Mouse (Mus musculus) CH12.LX (cell line): Measurements from ENCODE around the gene Msrb1. TPM values are rescaled to one million over a fixed set of nuclear protein-coding genes. Genes with fewer than 3 reads are reported as not detected.

Source experiments
- DNase-seq: peaks from one replicate; pipeline ENCODE4 v3.0.0-alpha.2; 2013; ENCODE audit errors: extremely low read depth
- H3K27ac ChIP-seq: 2 replicates; pipeline ENCODE4 v1.5.1; 2012; ENCODE audit warnings: low read depth, mild to moderate bottlenecking, control low read depth, moderate library complexity; ENCODE audit not compliant: insufficient read depth
- H3K27me3 ChIP-seq: replicated peaks from 2 replicates; pipeline ENCODE3; 2012; ENCODE audit warnings: inconsistent platforms
- H3K36me3 ChIP-seq, 2 experiments: replicated peaks in 1 of 2; 2 replicates each; pipeline versions ENCODE3 to v1.6.1; 2012; ENCODE audit warnings: inconsistent platforms in 1 of 2, low read length in 1 of 2, mild to moderate bottlenecking in 1 of 2, mixed read lengths in 1 of 2, moderate library complexity in 1 of 2; ENCODE audit not compliant: control insufficient read depth in 1 of 2, insufficient read depth in 1 of 2
- H3K4me1 ChIP-seq, 2 experiments: 2 replicates each; pipeline ENCODE4 v1.6.1; 2012; ENCODE audit warnings: inconsistent platforms in 1 of 2, moderate library complexity in 1 of 2; ENCODE audit not compliant: insufficient read depth in 2 of 2, control insufficient read depth in 1 of 2
- H3K4me2 ChIP-seq: 2 replicates; pipeline ENCODE4 v1.6.1; 2012; ENCODE audit warnings: low read depth, mild to moderate bottlenecking, control low read depth; ENCODE audit not compliant: poor library complexity, insufficient read depth, severe bottlenecking
- H3K4me3 ChIP-seq, 3 experiments: fragments of 150-350 bp in 1 of 3; sonication (generic) in 1 of 3; replicated peaks in 1 of 3; 2 replicates each; pipeline versions ENCODE3 to v1.5.1; 2011 to 2012; ENCODE audit warnings: low read depth in 2 of 3, low read length in 2 of 3, mild to moderate bottlenecking in 2 of 3, moderate library complexity in 2 of 3, control low read depth in 1 of 3, improper control_type of control experiment in 1 of 3, inconsistent platforms in 1 of 3, mixed read lengths in 1 of 3; ENCODE audit not compliant: poor library complexity in 1 of 3
- H3K79me2 ChIP-seq: replicated peaks from 2 replicates; pipeline ENCODE4 v1.6.1; 2012; ENCODE audit warnings: mild to moderate bottlenecking, moderate library complexity; ENCODE audit not compliant: control insufficient read depth, poor library complexity, insufficient read depth, severe bottlenecking; ENCODE audit errors: extremely low read depth
- H3K9ac ChIP-seq: 2 replicates; pipeline ENCODE4 v1.6.1; 2012; ENCODE audit warnings: low read depth, mild to moderate bottlenecking, control low read depth, moderate library complexity; ENCODE audit not compliant: insufficient read depth
- H3K9me3 ChIP-seq: replicated peaks from 2 replicates; pipeline ENCODE3; 2012; ENCODE audit warnings: low read length, inconsistent platforms, mixed read lengths
- BHLHE40 ChIP-seq: IDR thresholded peaks from 2 replicates; pipeline ENCODE4 v1.6.1; 2011; ENCODE audit warnings: mild to moderate bottlenecking, low read depth, low read length, improper control_type of control experiment
- CHD2 ChIP-seq: IDR thresholded peaks from 2 replicates; pipeline ENCODE4 v1.6.1; 2011; ENCODE audit warnings: low read length, improper control_type of control experiment
- CTCF ChIP-seq, 2 experiments: IDR thresholded peaks in 1 of 2; conservative IDR thresholded peaks in 1 of 2; 2 replicates each; pipeline ENCODE4 v1.5.1; 2011 to 2012; ENCODE audit warnings: low read depth in 2 of 2, low read length in 2 of 2, improper control_type of control experiment in 1 of 2, inconsistent platforms in 1 of 2, mild to moderate bottlenecking in 1 of 2, moderate library complexity in 1 of 2
- E2F4 ChIP-seq: IDR thresholded peaks from 2 replicates; pipeline ENCODE4 v1.6.1; 2011; ENCODE audit warnings: low read depth, low read length, improper control_type of control experiment; ENCODE audit not compliant: insufficient replicate concordance
- ELF1 ChIP-seq: IDR thresholded peaks from 2 replicates; pipeline ENCODE4 v1.6.1; 2014; ENCODE audit warnings: low read depth, mild to moderate bottlenecking, inconsistent platforms, low read length, improper control_type of control experiment
- EP300 ChIP-seq: IDR thresholded peaks from 2 replicates; pipeline ENCODE4 v1.6.1; 2011; ENCODE audit warnings: low read length, improper control_type of control experiment
- GABPA ChIP-seq: IDR thresholded peaks from 2 replicates; pipeline ENCODE4 v1.6.1; 2012; ENCODE audit warnings: low read depth, low read length, improper control_type of control experiment, inconsistent platforms; ENCODE audit not compliant: insufficient replicate concordance
- HCFC1 ChIP-seq: IDR thresholded peaks from 2 replicates; pipeline ENCODE4 v1.6.1; 2012; ENCODE audit warnings: low read depth, mild to moderate bottlenecking, inconsistent platforms, low read length, improper control_type of control experiment
- JUN ChIP-seq: IDR thresholded peaks from 2 replicates; pipeline ENCODE4 v1.6.1; 2011; ENCODE audit warnings: low read depth, mild to moderate bottlenecking, low read length, improper control_type of control experiment, moderate library complexity; ENCODE audit not compliant: insufficient read depth
- MAX ChIP-seq: IDR thresholded peaks from 2 replicates; pipeline ENCODE4 v1.6.1; 2011; ENCODE audit warnings: low read length, improper control_type of control experiment
- MAZ ChIP-seq: IDR thresholded peaks from 2 replicates; pipeline ENCODE4 v1.6.1; 2012; ENCODE audit warnings: low read depth, mild to moderate bottlenecking, inconsistent platforms, low read length, improper control_type of control experiment, moderate library complexity
- MXI1 ChIP-seq: IDR thresholded peaks from 2 replicates; pipeline ENCODE4 v1.6.1; 2011; ENCODE audit warnings: mild to moderate bottlenecking, low read depth, low read length, improper control_type of control experiment
- MYC ChIP-seq: IDR thresholded peaks from 2 replicates; pipeline ENCODE4 v1.6.1; 2011; ENCODE audit warnings: low read depth, mild to moderate bottlenecking, improper control_type of control experiment, low read length
- NRF1 ChIP-seq: IDR thresholded peaks from 2 replicates; pipeline ENCODE4 v1.6.1; 2014; ENCODE audit warnings: low read depth, mild to moderate bottlenecking, inconsistent platforms, low read length, improper control_type of control experiment, moderate library complexity
- PAX5 ChIP-seq: IDR thresholded peaks from 2 replicates; pipeline ENCODE4 v1.6.1; 2012; ENCODE audit warnings: low read length, inconsistent platforms, mixed read lengths
- POLR2A ChIP-seq: IDR thresholded peaks from 2 replicates; pipeline ENCODE4 v1.6.1; 2011; ENCODE audit warnings: low read depth, mild to moderate bottlenecking, improper control_type of control experiment, low read length
- RAD21 ChIP-seq: IDR thresholded peaks from 2 replicates; pipeline ENCODE4 v1.6.1; 2011; ENCODE audit warnings: low read depth, mild to moderate bottlenecking, low read length, improper control_type of control experiment, moderate library complexity
- TCF12 ChIP-seq: IDR thresholded peaks from 2 replicates; pipeline ENCODE4 v1.6.1; 2014; ENCODE audit warnings: low read depth, mild to moderate bottlenecking, inconsistent platforms, low read length, improper control_type of control experiment
- UBTF ChIP-seq: IDR thresholded peaks from 2 replicates; pipeline ENCODE4 v1.6.1; 2012; ENCODE audit warnings: low read depth, mild to moderate bottlenecking, inconsistent platforms, low read length, improper control_type of control experiment, moderate library complexity
- USF1 ChIP-seq: IDR thresholded peaks from 2 replicates; pipeline ENCODE4 v1.6.1; 2014; ENCODE audit warnings: low read depth, mild to moderate bottlenecking, inconsistent platforms, low read length, improper control_type of control experiment
- USF2 ChIP-seq: conservative IDR thresholded peaks from 2 replicates; pipeline ENCODE4 v1.6.1; 2011; ENCODE audit warnings: low read depth, low read length, improper control_type of control experiment
- ZMIZ1 ChIP-seq: IDR thresholded peaks from 2 replicates; pipeline ENCODE4 v1.6.1; 2012; ENCODE audit warnings: low read depth, mild to moderate bottlenecking, inconsistent platforms, low read length, improper control_type of control experiment
- dilution Hi-C: fragments of 300-500 bp; cut with MboI; formaldehyde crosslinking; loops from 2 replicates; pipeline ENCODE4 v1.14.3; 2020; ENCODE audit warnings: low sequenced_read_pairs; ENCODE audit not compliant: extremely low pct_unique_long_range_greater_than_20kb, extremely low pct_ligation_motif_present
- in situ Hi-C: fragments of 300-500 bp; cut with MboI; formaldehyde crosslinking; loops from 3 replicates; pipeline ENCODE4 v1.14.3; 2019; ENCODE audit warnings: low sequenced_read_pairs, low pct_ligation_motif_present, low pct_unique_long_range_greater_than_20kb, mixed read lengths
- polyA plus RNA-seq: library from polyadenylated mRNA; unstranded; fragments of >175 nt; gene quantifications from 2 replicates; pipeline ENCODE4 v1.2.1, GENCODE M21; 2012; ENCODE audit warnings: low read depth; ENCODE audit not compliant: insufficient read length
- total RNA-seq, 2 experiments: library from RNA; depleted of rRNA; stranded (reverse); fragments of 300-350 nt in 1 of 2; fragments of >200 nt in 1 of 2; gene quantifications; 2 replicates each; pipeline ENCODE4 v1.2.3; 2012 to 2014

Msrb1 gene
- total and polyA plus RNA-seq, 3 experiments, result 26.9 to 70.0 (median 39.7) TPM

DNA sequence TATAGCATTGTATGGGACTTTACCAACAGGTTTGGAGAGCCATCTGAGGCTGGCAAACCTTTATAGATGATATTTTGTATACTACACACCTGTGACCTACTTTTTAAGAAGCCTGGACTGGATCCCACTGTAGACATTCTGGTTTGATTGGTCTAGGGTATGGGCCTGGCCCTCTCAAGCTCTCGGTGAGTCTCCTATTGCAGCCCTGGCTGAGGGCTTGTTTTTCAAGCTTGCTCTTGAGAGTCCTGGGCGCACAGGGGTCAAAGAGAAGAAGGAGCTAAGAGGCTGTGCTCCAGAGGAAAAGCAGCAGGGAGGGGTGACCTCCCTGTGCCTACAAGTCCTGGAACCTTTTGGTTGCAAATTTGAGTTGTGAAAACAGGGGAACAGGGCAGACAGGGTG, 40.6 kb downstream of the Msrb1 start:
- no peak overlapping the region for H3K4me3 ChIP-seq
- H3K9ac ChIP-seq, result no peak overlapping the region
- TF ChIP-seq MXI1 (no peak), GABPA (no peak), USF2 (no peak), CHD2 (no peak), RAD21 (no peak), UBTF (no peak), EP300 (no peak), NRF1 (no peak), ELF1 (no peak), MYC (no peak), PAX5 (no peak), BHLHE40 (no peak), MAX (no peak), JUN (no peak), HCFC1 (no peak), POLR2A (no peak), CTCF (conservative IDR thresholded peaks at IDR 0.05 in 1 of 2, IDR thresholded peaks at IDR 0.05 in 1 of 2; ENCODE audit: low read depth in 2 of 2, low read length in 2 of 2) (no peak), E2F4 (no peak)
- TF ChIP-seq, all 38 proteins: peak for 0
- Histone ChIP-seq H3K36me3 (no peaks in the 10 kb centered on the region), H3K27me3 (peaks cover 39% of the 10 kb centered on the region), H3K27ac (no peak overlapping the region), H3K4me1 (peaks cover 0 to 3% of the 10 kb centered on the region in 2 experiments; a peak in 1 of 4 replicates), H3K4me2 (no peak overlapping the region), H3K79me2 (no peaks in the 10 kb centered on the region), H3K9me3 (peaks cover 12% of the 10 kb centered on the region)
- in situ Hi-C loops, result no loop called here
- dilution Hi-C loops, result no loop called here
- DNase-seq, result no peak

- Histone ChIP-seq H3K27ac (no peak overlapping the region), H3K4me3 (no peak overlapping the region), H3K9me3 (no peaks in the 10 kb centered on the region), H3K4me2 (no peak overlapping the region), H3K9ac (no peak overlapping the region), H3K27me3 (peaks cover 18% of the 10 kb centered on the region), H3K36me3 (no peaks in the 10 kb centered on the region), H3K79me2 (no peaks in the 10 kb centered on the region), H3K4me1 (peaks cover 0 to 3% of the 10 kb centered on the region in 2 experiments; a peak in 1 of 4 replicates)
- dilution Hi-C loops (no loop called here), in situ Hi-C loops (no loop called here)
- TF ChIP-seq E2F4, result no peak
- TF ChIP-seq JUN, result no peak
- TF ChIP-seq ZMIZ1, result no peak
- TF ChIP-seq TCF12, result no peak
- no peak for TF ChIP-seq MXI1
- TF ChIP-seq ELF1, result no peak
- no peak for TF ChIP-seq MAZ
- no peak for TF ChIP-seq USF1
- no peak for DNase-seq
Measured at GRCm38 (mm10) chr17:24780821-24781220, 44.4 kb downstream of the Msrb1 start.
